Mouse (Mus musculus) small intestine, adult 10 weeks (tissue): Measurements from ENCODE around the gene Phlda2. TPM values are rescaled to one million over a fixed set of nuclear protein-coding genes. Genes with fewer than 3 reads are reported as not detected.

Experiments
- polyA plus RNA-seq: library from polyadenylated mRNA; stranded (reverse); fragments of 350-450 nt; fragmentation: Illumina TruSeq; extraction: RNeasy Lipid Tissue Mini Kit (QIAGEN cat#74804); gene quantifications from one replicate; pipeline ENCODE4 v1.2.3, GENCODE M21; 2014; ENCODE audit warnings: low replicate concordance

The Phlda2 gene
- polyA plus RNA-seq, result not detected

DNA sequence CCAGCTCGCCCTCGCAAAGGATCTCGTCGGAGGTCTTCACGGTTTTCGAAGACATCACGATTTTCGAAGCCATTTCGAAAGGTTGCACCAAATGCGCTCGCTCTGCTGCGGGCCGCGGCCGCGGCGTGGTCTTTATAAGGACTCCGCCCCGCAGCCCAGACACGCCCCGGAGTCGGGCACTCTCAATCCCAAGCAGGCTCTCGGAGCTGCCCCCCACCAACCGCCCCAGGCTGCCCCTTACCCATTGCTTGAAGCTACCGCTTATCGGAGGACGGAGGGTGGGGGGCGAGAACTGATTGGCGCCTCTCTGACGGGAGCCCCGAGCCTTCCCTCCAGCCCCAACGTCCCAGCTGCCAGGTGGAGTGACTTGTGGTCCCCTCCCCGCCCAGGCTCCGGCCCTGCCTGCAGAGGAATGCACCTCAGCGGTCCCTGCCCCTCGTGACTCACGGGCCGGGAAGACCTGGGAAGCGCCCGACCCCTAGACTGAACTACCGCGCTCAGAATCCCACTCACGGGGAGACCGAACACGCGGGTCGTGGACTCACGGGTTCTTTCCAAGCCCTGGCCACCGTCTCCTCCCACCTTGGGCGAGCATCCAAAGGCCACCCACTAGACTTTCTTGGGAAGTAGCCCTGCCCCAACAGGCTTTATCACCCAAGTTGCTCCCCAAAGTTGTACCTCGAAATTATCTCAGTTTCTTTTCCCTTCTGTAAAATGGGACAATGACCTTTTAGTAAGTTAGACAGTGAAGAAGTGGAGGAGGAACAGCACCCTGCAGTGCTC, at the start of gene Phlda2:
Gene Phlda2, minus strand, starts transcription at position 733 of the 783 bp plus-strand sequence.

DNA sequence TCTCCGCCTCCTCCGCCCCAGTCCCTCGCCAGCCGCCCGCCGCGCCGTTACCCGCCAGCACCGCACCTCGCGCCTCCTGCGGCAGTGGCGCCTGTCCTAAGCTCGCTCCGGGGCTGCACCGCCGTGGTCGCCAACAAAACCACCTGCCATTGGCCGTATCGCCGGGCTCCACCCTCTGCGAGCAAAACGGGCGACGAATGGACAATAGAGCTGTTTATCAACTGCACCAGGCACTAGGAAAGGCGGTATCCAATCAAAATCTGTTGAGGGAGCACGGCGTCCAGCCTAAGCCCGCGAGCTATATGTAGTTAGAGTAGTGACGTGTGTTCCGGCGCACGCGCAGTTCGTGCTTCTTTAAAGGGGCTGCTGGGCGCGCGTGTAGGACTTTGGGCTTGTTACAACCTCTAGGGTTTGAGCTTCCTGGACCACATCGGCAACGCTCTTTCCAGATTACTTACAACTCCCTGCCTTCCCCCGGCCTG, 46.1 kb upstream of the Phlda2 start, which contains the start of gene Nap1l4:
Gene Nap1l4, minus strand, starts transcription at position 131 of the 482 bp plus-strand sequence.

GRCm38 (mm10) chr7:143473347-143474101, 29.4 kb downstream of the Phlda2 start, which contains the start of gene Slc22a18:
Slc22a18 (plus strand) TSS chr7:143473736.

DNA sequence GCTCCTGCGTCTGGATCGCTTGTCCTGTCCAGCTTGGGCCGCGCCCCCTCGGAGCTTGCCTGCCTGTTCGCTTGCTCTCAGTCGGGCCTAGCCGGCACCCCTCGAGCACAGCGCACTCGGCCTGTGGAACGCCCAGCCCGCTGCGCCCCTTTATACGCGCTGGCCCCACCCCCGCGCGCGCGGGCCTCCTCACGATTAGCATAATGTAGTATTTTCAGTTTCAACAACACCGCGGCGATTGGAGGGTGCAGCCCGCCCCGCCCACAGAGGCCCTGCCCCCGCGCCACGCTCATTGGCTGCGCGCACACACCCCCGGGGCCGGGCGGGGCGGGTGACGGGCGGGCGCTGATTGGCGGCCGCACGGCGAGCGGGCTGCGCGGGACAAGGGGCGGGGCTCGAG, 42.1 kb downstream of the Phlda2 start, which contains the start of gene Cdkn1c:
Gene Cdkn1c, minus strand, starts transcription at position 177 of the 400 bp plus-strand sequence.

Other genes with a start within 250 kb of the Phlda2 start
- 17.3 TPM for gene Cdkn1c, start 42.1 kb downstream of the Phlda2 start, polyA plus RNA-seq
- gene Slc22a18, start 29.4 kb downstream of the Phlda2 start, polyA plus RNA-seq, result 0.37 TPM
- 53.5 TPM for gene Nap1l4, start 46.0 kb upstream of the Phlda2 start, polyA plus RNA-seq
- 13.4 TPM for gene Cars, start 96.9 kb upstream of the Phlda2 start, polyA plus RNA-seq
- gene Tnfrsf26, start 125.6 kb upstream of the Phlda2 start, polyA plus RNA-seq, result 1.2 TPM
- 0.78 TPM for gene Tnfrsf22, start 146.5 kb upstream of the Phlda2 start, polyA plus RNA-seq
- 7.4 TPM for gene Tnfrsf23, start 182.7 kb upstream of the Phlda2 start, polyA plus RNA-seq